ENCODE assay signal across 11 mouse cellular contexts in the genomic region with DNA sequence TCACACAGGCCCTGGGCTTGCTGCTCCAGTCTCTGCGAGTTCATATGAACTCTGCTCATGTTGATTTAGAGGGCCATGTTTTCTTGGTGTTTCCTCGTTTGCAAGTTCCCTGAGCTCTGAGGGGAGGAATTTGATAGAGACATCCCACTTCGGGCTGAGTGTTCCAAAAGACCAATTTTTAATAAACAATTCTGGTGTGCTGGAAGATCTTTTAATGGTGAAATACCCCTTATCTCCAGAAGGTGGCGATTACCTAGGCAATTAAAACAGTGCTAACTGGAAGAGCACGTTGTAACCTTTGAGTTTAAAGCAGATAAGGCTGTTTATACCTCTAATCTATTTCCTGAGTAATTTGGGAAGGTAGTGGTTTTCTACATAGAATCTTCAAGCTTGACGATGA. TPM values are rescaled to one million over a fixed set of nuclear protein-coding genes. Genes with fewer than 3 reads are reported as not detected.
DNase-seq lines count a peak whose midpoint lies in the region; ATAC-seq and TF ChIP-seq lines count a peak whose summit lies in the region.
"Had no signal": no experiment of that assay in that cellular context is flagged by ENCODE, and none has a peak within 500 bp of the region (broad histone marks: within the 10 kb centered on the region; RNA-seq: fewer than 3 reads in every experiment).

No protein-coding gene starts in this region.

- H3K4me3 ChIP-seq in MEL (ENCODE audit: control insufficient read depth in 1 of 2, insufficient read depth in 1 of 2, low read depth in 2 of 2, low read length in 2 of 2): no peak overlapping the region
- H3K4me3 ChIP-seq: embryonic facial prominence, embryonic 12.5 days; kidney, embryonic 15.5 days; myocyte had no signal

- no peak overlapping the region for H3K27ac ChIP-seq in MEL (ENCODE audit: control insufficient read depth, low read depth, low read length)
- H3K27ac ChIP-seq: embryonic facial prominence, embryonic 12.5 days; kidney, embryonic 15.5 days had no signal

- H3K27me3 ChIP-seq in MEL (ENCODE audit: control insufficient read depth in 1 of 2, insufficient read depth in 2 of 2, low read length in 2 of 2): no peaks in the 10 kb centered on the region

- DNase-seq in kidney, adult 9 months: peak; percentile 50
- DNase-seq in kidney, adult 8-10 months: no peak
- peak; percentile 68 for DNase-seq in CD4-positive, CD25-positive, alpha-beta regulatory T cell, adult 2 months (ENCODE audit: low read depth, low spot score)
- DNase-seq in MEL (ENCODE audit: low read depth, low spot score): peak; percentile 72
- no peak for DNase-seq in frontal cortex, postnatal 36 days (ENCODE audit: low spot score in 2 of 2)
- no peak for DNase-seq in right cerebral cortex, adult 2 months (ENCODE audit: low spot score in 2 of 2)

- peak; percentile 47 for TF ChIP-seq RAD21 in MEL (IDR thresholded peaks at IDR 0.05; ENCODE audit: low read depth, low read length)

- no peak for TF ChIP-seq POLR2A in MEL (IDR thresholded peaks at IDR 0.05; ENCODE audit: control insufficient read depth in 1 of 2, insufficient read depth in 1 of 2, low read depth in 1 of 2, low read length in 2 of 2, poor library complexity in 1 of 2)

- H3K36me3 ChIP-seq in MEL (ENCODE audit: control insufficient read depth in 1 of 2, insufficient read depth in 2 of 2, low read length in 2 of 2): peaks cover 0 to 7% of the 10 kb centered on the region in 2 experiments; a peak in 2 of 4 replicates
- H3K36me3 ChIP-seq: embryonic facial prominence, embryonic 12.5 days; kidney, embryonic 15.5 days had no signal

- peak in 1 of 2 experiments; percentile 15; a peak in 1 of 4 replicates for TF ChIP-seq EP300 in MEL (IDR thresholded peaks at IDR 0.05; ENCODE audit: low read depth in 1 of 2, low read length in 2 of 2)

- H3K9me3 ChIP-seq in MEL (replicated peaks; ENCODE audit: insufficient read depth, low read length): no peaks in the 10 kb centered on the region
- H3K9me3 ChIP-seq: embryonic facial prominence, embryonic 12.5 days; kidney, embryonic 15.5 days had no signal

- peaks cover 4% of the 10 kb centered on the region; the same call in 1 of the 2 replicates for H3K79me2 ChIP-seq in MEL (ENCODE audit: control insufficient read depth, insufficient read depth, low read length, poor library complexity)

- no peak overlapping the region for H3K9ac ChIP-seq in MEL (ENCODE audit: control insufficient read depth, low read depth, low read length, poor library complexity, severe bottlenecking)
- H3K9ac ChIP-seq: embryonic facial prominence, embryonic 12.5 days; kidney, embryonic 15.5 days had no signal

- no peaks in the 10 kb centered on the region for H3K4me1 ChIP-seq in MEL (ENCODE audit: control insufficient read depth in 1 of 2, insufficient read depth in 2 of 2, low read length in 2 of 2)

- ATAC-seq in inflammation-experienced regulatory T-cells, adult 6 months: peak; percentile 35
- no peak for ATAC-seq in frontal cortex, adult (ENCODE audit: low TSS enrichment)

- peak in 2 of 3 experiments; percentile 63 to 69; a peak in 4 of 6 replicates for TF ChIP-seq CTCF in MEL (IDR thresholded peaks at IDR 0.05 in 2 of 3, conservative IDR thresholded peaks at IDR 0.05 in 1 of 3; ENCODE audit: control insufficient read depth in 1 of 3, insufficient read depth in 1 of 3, low read depth in 2 of 3, low read length in 3 of 3, poor library complexity in 1 of 3, severe bottlenecking in 1 of 3)

TF ChIP-seq in MEL, 35 proteins besides CTCF, POLR2A, EP300 and RAD21:
- TF ChIP-seq NRF1 (IDR thresholded peaks at IDR 0.05; ENCODE audit: insufficient read depth, low read depth, low read length, poor library complexity, severe bottlenecking) (no peak), ELF1 (IDR thresholded peaks at IDR 0.05; ENCODE audit: low read depth, low read length) (no peak), HCFC1 (IDR thresholded peaks at IDR 0.05; ENCODE audit: low read depth, low read length) (peak; percentile 11; the same call in 1 of the 2 replicates), KAT2A (conservative IDR thresholded peaks at IDR 0.05; ENCODE audit: low read depth, low read length) (no peak), E2F4 (IDR thresholded peaks at IDR 0.05; ENCODE audit: borderline replicate concordance, low read depth, low read length) (no peak), TCF12 (IDR thresholded peaks at IDR 0.05; ENCODE audit: low read depth, low read length) (no peak), UBTF (IDR thresholded peaks at IDR 0.05; ENCODE audit: borderline replicate concordance, insufficient read depth, low read depth, low read length) (no peak), TBP (IDR thresholded peaks at IDR 0.05; ENCODE audit: low read depth, low read length) (no peak), USF2 (IDR thresholded peaks at IDR 0.05; ENCODE audit: borderline replicate concordance in 1 of 2, insufficient read depth in 1 of 2, low read depth in 1 of 2, low read length in 2 of 2) (no peak), POLR2AphosphoS2 (IDR thresholded peaks at IDR 0.05; ENCODE audit: low read length) (no peak), ZMIZ1 (IDR thresholded peaks at IDR 0.05; ENCODE audit: low read depth, low read length) (no peak), MEF2A (IDR thresholded peaks at IDR 0.05; ENCODE audit: extremely low read depth, insufficient replicate concordance, low read depth, low read length, poor library complexity, severe bottlenecking) (no peak), JUND (IDR thresholded peaks at IDR 0.05; ENCODE audit: low read depth, low read length) (no peak), MAZ (IDR thresholded peaks at IDR 0.05; ENCODE audit: low read depth, low read length) (no peak), ETS1 (IDR thresholded peaks at IDR 0.05; ENCODE audit: low read depth, low read length) (no peak), MYC (IDR thresholded peaks at IDR 0.05; ENCODE audit: low read depth, low read length) (peak; percentile 92), CHD2 (IDR thresholded peaks at IDR 0.05; ENCODE audit: low read length) (no peak), MAFK (IDR thresholded peaks at IDR 0.05; ENCODE audit: borderline replicate concordance, low read depth, low read length) (no peak), ZKSCAN1 (IDR thresholded peaks at IDR 0.05; ENCODE audit: low read depth, low read length) (no peak), USF1 (IDR thresholded peaks at IDR 0.05; ENCODE audit: low read depth, low read length) (no peak), POLR2AphosphoS5 (IDR thresholded peaks at IDR 0.05; ENCODE audit: borderline replicate concordance, low read depth, low read length) (no peak), CHD1 (IDR thresholded peaks at IDR 0.05; ENCODE audit: low read depth, low read length) (no peak), ZC3H11A (IDR thresholded peaks at IDR 0.05; ENCODE audit: low read depth, low read length) (peak; percentile 29; the same call in 1 of the 2 replicates), NELFE (IDR thresholded peaks at IDR 0.05; ENCODE audit: low read depth, low read length) (no peak), MXI1 (IDR thresholded peaks at IDR 0.05; ENCODE audit: low read depth, low read length) (peak; percentile 58; the same call in 1 of the 2 replicates), ZNF384 (IDR thresholded peaks at IDR 0.05; ENCODE audit: low read depth, low read length) (no peak), MYB (IDR thresholded peaks at IDR 0.05; ENCODE audit: low read depth, low read length) (no peak), TAL1 (IDR thresholded peaks at IDR 0.05; ENCODE audit: low read length) (no peak), SMC3 (IDR thresholded peaks at IDR 0.05; ENCODE audit: low read depth, low read length) (peak; percentile 85), RCOR1 (IDR thresholded peaks at IDR 0.05; ENCODE audit: low read depth, low read length) (peak; percentile 29; the same call in 1 of the 2 replicates), MAX (IDR thresholded peaks at IDR 0.05; ENCODE audit: low read length) (peak; percentile 53; the same call in 1 of the 2 replicates), SIN3A (IDR thresholded peaks at IDR 0.05; ENCODE audit: low read length) (peak; percentile 62; the same call in 1 of the 2 replicates), GABPA (IDR thresholded peaks at IDR 0.05; ENCODE audit: low read depth, low read length) (no peak), BHLHE40 (IDR thresholded peaks at IDR 0.05; ENCODE audit: borderline replicate concordance, low read depth, low read length) (peak; percentile 44; the same call in 1 of the 2 replicates), GATA1 (IDR thresholded peaks at IDR 0.05; ENCODE audit: low read depth, low read length) (peak; percentile 80; the same call in 1 of the 2 replicates)
TF ChIP-seq in MEL: peak in this region for 10.

RNA-seq across cellular contexts. Expression of gene Shq1, which starts 4.0 kb away (rescaled TPM):
- total RNA-seq in MEL (2012; rRNA removed): 21.1 and 23.5 TPM in 2 replicates
- 10 to 100 TPM in 1 of 2 experiments, not detected in 1; 20.2 TPM for polyA plus RNA-seq in MEL (2012; ENCODE audit: insufficient read depth in 1 of 2, insufficient read length in 2 of 2, low read depth in 1 of 2, low replicate concordance in 2 of 2, missing spikeins in 1 of 2)
- 1 to 10 TPM; 6.7 to 8.2 (median 7.8) TPM for polyA plus RNA-seq in inflammation-experienced regulatory T-cells, adult 6 months (2017; shearing (Covaris generic))

RNA-seq across cellular contexts. Expression of gene Gxylt2, which starts 29.6 kb away (rescaled TPM):
- not detected in 2 replicates for total RNA-seq in MEL (2012; rRNA removed)
- polyA plus RNA-seq in MEL (2012; ENCODE audit: insufficient read depth in 1 of 2, insufficient read length in 2 of 2, low read depth in 1 of 2, low replicate concordance in 2 of 2, missing spikeins in 1 of 2): not detected
- under 1 TPM in 1 of 3 experiments, not detected in 2; 0.04 TPM for polyA plus RNA-seq in inflammation-experienced regulatory T-cells, adult 6 months (2017; shearing (Covaris generic))

Comparison
In these comparisons a context has a peak if more than half of its experiments do, and no peak if none do; other contexts are left out.
1. DNase-seq: peak in kidney, adult 9 months (single experiment), CD4-positive, CD25-positive, alpha-beta regulatory T cell, adult 2 months (single experiment) and MEL (single experiment); none in kidney, adult 8-10 months (0 of 2), frontal cortex, postnatal 36 days (0 of 2) and right cerebral cortex, adult 2 months (0 of 2).